Mouse (Mus musculus) bone marrow, adult 2 months (tissue): Measurements from ENCODE around the gene Erich4. TPM values are rescaled to one million over a fixed set of nuclear protein-coding genes. Genes with fewer than 3 reads are reported as not detected.

Experiments used
- H3K27ac ChIP-seq: fragments of 200-500 bp; 2 replicates; pipeline ENCODE4 v1.5.1; 2012; ENCODE audit warnings: low read depth, mild to moderate bottlenecking, control low read depth, inconsistent platforms, low read length; ENCODE audit not compliant: control insufficient read depth, poor library complexity, insufficient read depth
- H3K4me1 ChIP-seq: fragments of 200-500 bp; 2 replicates; pipeline ENCODE4 v1.6.1; 2011; ENCODE audit warnings: low read length; ENCODE audit not compliant: control insufficient read depth, insufficient read depth
- H3K4me3 ChIP-seq: fragments of 200-500 bp; replicated peaks from 2 replicates; pipeline ENCODE3; 2011; ENCODE audit warnings: mild to moderate bottlenecking, low read depth, low read length, control low read depth; ENCODE audit not compliant: control insufficient read depth
- CTCF ChIP-seq: fragments of 200-500 bp; IDR thresholded peaks from 2 replicates; pipeline ENCODE4 v1.5.1; 2011; ENCODE audit warnings: low read length, control low read depth; ENCODE audit not compliant: control insufficient read depth, insufficient read depth
- POLR2A ChIP-seq: fragments of 200-500 bp; IDR thresholded peaks from 2 replicates; pipeline ENCODE4 v1.6.1; 2011; ENCODE audit warnings: low read depth, mild to moderate bottlenecking, control low read depth, low read length, borderline replicate concordance; ENCODE audit not compliant: control insufficient read depth
- WGBS: fragments of 180-500 bp; shearing (Covaris S2); methylation state at CpG from one replicate; pipeline ENCODE4 v1.1.7; 2018; 5-methylcytosine and 5-hydroxymethylcytosine counted together
- polyA plus RNA-seq: library from polyadenylated mRNA; stranded (reverse); fragments of >200 nt; gene quantifications from 2 replicates; pipeline ENCODE4 v1.2.4, GENCODE M21; 2011; ENCODE audit warnings: low replicate concordance; ENCODE audit not compliant: missing spikeins, insufficient read depth, insufficient read length

Erich4 gene
- polyA plus RNA-seq, 1 experiment: not detected

GRCm38 (mm10) chr7:25645074-25645473 is 29.4 kb upstream of the Erich4 start:
- TF ChIP-seq CTCF: no peak
- no peak for TF ChIP-seq POLR2A
- no peak overlapping the region for H3K4me3 ChIP-seq
- H3K27ac ChIP-seq: peak overlapping the region; percentile 36
- H3K4me1 ChIP-seq: peaks cover 25% of the 10 kb centered on the region
- 13% methylated on average over 14 of the region's 14 CpGs for WGBS

GRCm38 (mm10) chr7:25644631-25645030 is 28.9 kb upstream of the Erich4 start:
- peaks cover 25% of the 10 kb centered on the region for H3K4me1 ChIP-seq
- WGBS: 10% methylated on average over 4 of the region's 4 CpGs

GRCm38 (mm10) chr7:25644136-25644535 is 28.4 kb upstream of the Erich4 start:
- no peak overlapping the region for H3K27ac ChIP-seq
- H3K4me1 ChIP-seq: peaks cover 23% of the 10 kb centered on the region
- TF ChIP-seq POLR2A (no peak), CTCF (no peak)
- WGBS: 20% methylated on average over 10 of the region's 10 CpGs
- no peak overlapping the region for H3K4me3 ChIP-seq

More at GRCm38 (mm10) chr7:25644631-25645030, 28.9 kb upstream of the Erich4 start:
- H3K4me3 ChIP-seq: no peak overlapping the region
- TF ChIP-seq POLR2A (no peak), CTCF (no peak)
- H3K27ac ChIP-seq: peak overlapping the region; percentile 36

GRCm38 (mm10) chr7:25639754-25640153 is 24.1 kb upstream of the Erich4 start:
- 94% methylated on average over 4 of the region's 4 CpGs for WGBS
- no peak overlapping the region for H3K4me3 ChIP-seq
- H3K27ac ChIP-seq: no peak overlapping the region
- no peak for TF ChIP-seq CTCF
- no peak for TF ChIP-seq POLR2A
- H3K4me1 ChIP-seq: peaks cover 12% of the 10 kb centered on the region

- Histone ChIP-seq H3K27ac (peak overlapping the region; percentile 94), H3K4me1 (peaks cover 14% of the 10 kb centered on the region), H3K4me3 (no peak overlapping the region)
- WGBS: 81% methylated on average over 5 of the region's 5 CpGs
- TF ChIP-seq POLR2A (no peak), CTCF (no peak)
These were observed 21.4 kb upstream of the Erich4 start for GRCm38 (mm10) chr7:25637099-25637498.

- H3K4me1 ChIP-seq: peaks cover 14% of the 10 kb centered on the region
- 56% methylated on average over 3 of the region's 3 CpGs for WGBS
- peak overlapping the region; percentile 94 for H3K27ac ChIP-seq
- no peak overlapping the region for H3K4me3 ChIP-seq
- TF ChIP-seq CTCF (no peak), POLR2A (peak; percentile 32; the same call in 1 of the 2 replicates)
These were observed 20.7 kb upstream of the Erich4 start for GRCm38 (mm10) chr7:25636373-25636772.

GRCm38 (mm10) chr7:25632679-25633078 is 17.0 kb upstream of the Erich4 start:
- 6% methylated on average over 5 of the region's 5 CpGs for WGBS
- Histone ChIP-seq H3K4me3 (peak overlapping the region; percentile 6), H3K27ac (peak overlapping the region; percentile 87), H3K4me1 (peaks cover 16% of the 10 kb centered on the region)
- TF ChIP-seq CTCF (no peak; the same call in 1 of the 2 replicates), POLR2A (peak; percentile 43; the same call in 1 of the 2 replicates)

GRCm38 (mm10) chr7:25628323-25628620 is 12.6 kb upstream of the Erich4 start:
- Histone ChIP-seq H3K27ac (0 out of 2 replicates have a peak overlapping the region, but pooled peaks have one; percentile 40), H3K4me1 (peaks cover 11% of the 10 kb centered on the region), H3K4me3 (peak overlapping the region; percentile 63)
- WGBS: 63% methylated on average over 8 of the region's 8 CpGs
- TF ChIP-seq POLR2A (no peak), CTCF (no peak)
